Mouse (Mus musculus) E14TG2a.4 (cell line): ENCODE measurements around the gene Fahd1.

ENCODE experiments used
- CTCF ChIP-seq: conservative IDR thresholded peaks from 2 replicates; pipeline ENCODE4 v1.5.1; 2014; ENCODE audit warnings: low read length
- POU5F1 ChIP-seq: IDR thresholded peaks from 2 replicates; pipeline ENCODE4 v1.6.1; 2014; ENCODE audit warnings: low read length, borderline replicate concordance

DNA sequence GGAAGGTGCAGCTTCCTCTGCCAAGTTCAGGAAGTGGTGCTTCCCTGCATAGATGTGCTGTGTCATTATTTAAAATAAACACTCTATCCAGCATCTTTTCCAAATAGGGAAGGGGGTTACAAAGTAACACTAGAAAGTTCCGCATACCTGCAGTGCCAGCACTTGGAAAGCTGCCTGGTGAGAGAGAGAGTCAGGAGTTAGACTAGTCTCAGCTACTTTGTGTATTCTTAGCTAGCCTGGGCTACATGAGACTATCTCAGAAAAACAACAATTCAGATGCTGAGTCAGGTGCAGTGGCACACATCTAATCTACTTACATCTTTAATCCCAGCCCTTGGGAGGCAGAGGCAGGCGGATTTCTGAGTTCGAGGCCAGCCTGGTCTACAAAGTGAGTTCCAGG is 11.6 kb upstream of the Fahd1 start:
- TF ChIP-seq CTCF (no peak), POU5F1 (no peak)
